Mouse (Mus musculus) lung, adult 2 months (tissue): ENCODE measurements around the gene Lmntd1.

ENCODE experiments used
- CTCF ChIP-seq: fragments of 200-500 bp; IDR thresholded peaks from 2 replicates; pipeline ENCODE4 v1.5.1; 2011; ENCODE audit warnings: mild to moderate bottlenecking, low read length, control low read depth; ENCODE audit not compliant: insufficient read depth
- POLR2A ChIP-seq: fragments of 200-500 bp; IDR thresholded peaks from 2 replicates; pipeline ENCODE4 v1.6.1; 2011; ENCODE audit warnings: low read depth, mild to moderate bottlenecking, control low read depth, low read length, borderline replicate concordance; ENCODE audit errors: extremely low read depth

DNA sequence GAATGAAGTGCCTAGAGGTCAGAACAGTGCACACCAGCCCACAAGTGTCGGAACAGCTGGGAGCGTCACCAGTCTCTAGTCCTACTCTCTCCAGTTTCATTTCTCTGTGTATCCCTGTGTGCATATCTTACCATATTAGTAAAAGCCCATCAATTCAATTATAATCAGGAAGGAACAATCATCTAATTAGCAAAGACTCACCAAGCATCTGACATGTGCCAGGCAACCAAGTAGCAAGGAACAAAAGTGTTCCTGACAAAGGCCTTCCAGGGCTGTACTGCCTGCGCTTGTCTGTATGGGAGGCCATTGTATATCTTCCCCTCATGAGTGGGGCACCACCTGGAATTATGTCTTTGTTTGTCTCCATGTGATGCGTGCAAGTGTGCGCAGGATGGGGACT lies 3.2 kb downstream of the Lmntd1 start:
- TF ChIP-seq CTCF (no peak), POLR2A (no peak)
